Mouse (Mus musculus): ENCODE measurements around the gene Nagk. TPM values are rescaled to one million over a fixed set of nuclear protein-coding genes. Genes with fewer than 3 reads are reported as not detected.
A peak's percentile ranks its signal among the peaks of the same experiment; 100 is the strongest.
"Not testable (repeated sequence)": the region's sequence is repeated elsewhere in the genome, so short reads cannot be mapped to it uniquely, and the experiment has no call there.

Gene Nagk
- polyA plus RNA-seq, 1 experiment from 2014 or later, result 55.4 TPM

DNA sequence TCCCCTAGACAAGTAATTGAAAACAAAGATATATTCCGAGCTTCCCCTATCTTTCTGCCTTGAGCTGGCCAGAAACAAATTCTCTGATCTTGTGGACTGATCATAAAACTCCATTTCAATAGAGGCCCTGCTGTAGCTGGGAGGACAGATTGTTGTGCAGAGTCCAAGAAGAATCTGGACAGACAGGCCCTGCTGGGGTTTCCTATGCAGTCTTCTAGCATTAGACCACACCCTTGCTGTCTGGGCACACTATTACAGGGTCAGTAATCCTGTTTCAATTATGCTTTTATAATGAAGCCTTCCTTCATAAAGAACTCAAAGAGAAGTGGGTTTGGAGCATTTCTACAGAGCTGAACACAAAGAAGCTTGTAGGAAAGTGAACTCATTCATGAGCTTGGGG lies 24.2 kb downstream of the Nagk start:
- no peak for ATAC-seq (ENCODE audit: insufficient number of reproducible peaks, insufficient read depth, low FRiP score, low TSS enrichment, low read depth)
- Histone ChIP-seq H3K4me3 (no peak overlapping the region), H3K4me1 (peaks cover 13% of the 10 kb centered on the region), H3K9ac (no peak overlapping the region), H3K36me3 (peaks cover 24% of the 10 kb centered on the region), H3K9me3 (no peaks in the 10 kb centered on the region; the same call in 1 of the 2 replicates), H3K4me2 (no peak overlapping the region), H3K27me3 (no peaks in the 10 kb centered on the region), H3K27ac (peak overlapping the region; percentile 49)
- 68% methylated on average over 1 of the region's 1 CpGs for WGBS

DNA sequence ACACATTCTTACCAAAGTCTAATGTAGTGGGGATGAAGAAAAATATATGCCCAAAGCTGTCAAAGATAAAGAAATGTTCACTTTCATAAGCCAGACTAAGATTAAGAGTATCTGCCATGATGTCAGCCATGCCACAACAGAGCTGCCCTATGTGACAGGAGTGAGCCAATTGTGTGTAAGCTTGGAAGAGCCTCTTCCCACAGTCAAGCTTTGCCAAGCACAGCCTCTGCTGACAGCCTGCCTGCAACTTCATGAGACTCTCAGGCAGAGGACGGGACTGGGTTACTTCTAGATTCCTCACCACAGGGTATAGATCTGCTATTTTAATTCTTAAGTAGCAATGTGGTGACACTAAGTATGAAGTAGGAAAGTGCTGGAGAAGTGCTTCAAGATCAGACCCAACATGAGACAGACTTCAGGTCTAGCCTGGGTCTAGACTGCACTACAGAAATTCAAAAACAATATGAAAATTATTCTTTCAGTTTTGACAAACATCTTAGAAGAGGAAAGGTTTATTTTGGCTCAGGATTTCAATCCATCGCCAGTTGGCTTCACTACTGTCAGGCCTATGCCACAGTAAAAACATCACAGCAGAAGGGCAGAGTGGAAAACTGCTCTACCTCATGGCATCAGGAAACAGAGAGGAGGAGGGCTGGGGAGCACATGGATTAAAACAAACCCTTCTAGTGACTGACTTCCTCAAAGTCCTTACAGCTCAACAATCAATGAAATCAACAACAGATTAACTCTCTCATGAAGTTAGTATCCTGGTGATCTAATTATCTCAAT lies 26.1 kb downstream of the Nagk start:
- 87% methylated on average over 2 of the region's 2 CpGs for WGBS
- H3K27ac ChIP-seq, result no peak overlapping the region
- H3K36me3 ChIP-seq, result 0 out of 2 replicates have a peak, but pooled peaks cover 10% of the 10 kb centered on the region
- H3K4me3 ChIP-seq, result no peak overlapping the region
- H3K27me3 ChIP-seq, result no peaks in the 10 kb centered on the region
- no peak overlapping the region for H3K4me2 ChIP-seq
- no peak overlapping the region for H3K9ac ChIP-seq
- ATAC-seq (ENCODE audit: insufficient number of reproducible peaks, insufficient read depth, low FRiP score, low TSS enrichment, low read depth), result no peak
- H3K4me1 ChIP-seq, result peaks cover 13% of the 10 kb centered on the region
- H3K9me3 ChIP-seq, result no peaks in the 10 kb centered on the region; the same call in 1 of the 2 replicates

DNA sequence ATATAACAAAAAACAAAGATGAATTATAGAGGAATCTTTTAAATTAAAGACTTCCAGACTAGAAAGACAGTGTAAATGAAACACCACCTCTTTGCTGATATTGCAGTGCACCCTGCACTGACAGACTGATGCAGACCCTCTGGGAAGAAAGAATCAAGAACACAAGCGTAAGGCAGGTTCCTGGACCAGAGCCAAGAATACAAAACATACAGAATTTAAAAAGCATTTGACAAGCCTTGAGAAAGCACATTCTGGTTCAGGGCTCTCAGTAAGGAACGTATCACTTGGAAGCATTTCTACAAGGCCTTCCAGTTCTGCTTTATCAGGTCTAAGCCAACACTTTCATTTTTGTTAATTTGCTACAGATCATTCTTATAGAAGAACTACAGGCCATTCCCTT lies 27.1 kb downstream of the Nagk start:
- Histone ChIP-seq H3K27ac (no peak overlapping the region), H3K36me3 (peaks cover 6% of the 10 kb centered on the region; the same call in 1 of the 2 replicates), H3K4me1 (peaks cover 13% of the 10 kb centered on the region), H3K9me3 (no peaks in the 10 kb centered on the region; the same call in 1 of the 2 replicates), H3K9ac (no peak overlapping the region), H3K4me2 (no peak overlapping the region), H3K4me3 (no peak overlapping the region), H3K27me3 (no peaks in the 10 kb centered on the region)
- WGBS, result 28% methylated on average over 2 of the region's 2 CpGs
- no peak for ATAC-seq (ENCODE audit: insufficient number of reproducible peaks, insufficient read depth, low FRiP score, low TSS enrichment, low read depth)

DNA sequence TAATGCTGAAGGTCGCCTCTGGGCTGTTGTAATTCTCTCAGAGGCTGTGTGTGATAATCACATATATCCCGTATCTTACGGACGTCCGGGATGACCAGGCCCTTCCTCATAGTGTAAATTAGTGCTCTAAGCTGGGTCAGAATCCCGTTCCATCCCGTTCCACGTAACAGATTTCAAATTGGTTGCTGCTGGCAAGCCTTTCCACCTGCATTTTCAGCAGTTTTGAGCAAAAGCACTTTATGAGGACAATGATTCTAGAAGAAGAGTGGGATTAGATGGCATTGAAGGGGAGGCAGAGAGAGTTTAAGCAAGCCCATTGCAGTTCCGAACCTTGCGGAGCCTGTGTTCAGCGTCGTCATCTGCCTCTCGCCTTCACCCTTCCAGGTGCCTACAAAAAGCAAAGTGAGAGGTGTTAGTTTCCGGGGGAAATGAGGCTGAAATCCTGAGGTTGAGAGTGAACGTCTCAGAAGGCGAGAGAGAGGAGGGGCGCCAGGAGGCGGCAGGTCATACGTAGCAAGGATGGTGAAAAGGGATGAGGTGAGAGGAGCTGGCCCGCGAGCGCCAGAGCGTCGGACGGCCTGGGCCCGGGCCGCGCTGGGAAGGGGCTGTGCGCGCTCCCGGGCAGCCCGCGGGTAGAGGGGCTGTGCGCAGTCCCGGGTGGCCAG lies 36.3 kb downstream of the Nagk start:
- peak; percentile 79 for ATAC-seq (ENCODE audit: insufficient number of reproducible peaks, insufficient read depth, low FRiP score, low TSS enrichment, low read depth)
- WGBS, result under 1% methylated on average over 27 of the region's 35 CpGs

DNA sequence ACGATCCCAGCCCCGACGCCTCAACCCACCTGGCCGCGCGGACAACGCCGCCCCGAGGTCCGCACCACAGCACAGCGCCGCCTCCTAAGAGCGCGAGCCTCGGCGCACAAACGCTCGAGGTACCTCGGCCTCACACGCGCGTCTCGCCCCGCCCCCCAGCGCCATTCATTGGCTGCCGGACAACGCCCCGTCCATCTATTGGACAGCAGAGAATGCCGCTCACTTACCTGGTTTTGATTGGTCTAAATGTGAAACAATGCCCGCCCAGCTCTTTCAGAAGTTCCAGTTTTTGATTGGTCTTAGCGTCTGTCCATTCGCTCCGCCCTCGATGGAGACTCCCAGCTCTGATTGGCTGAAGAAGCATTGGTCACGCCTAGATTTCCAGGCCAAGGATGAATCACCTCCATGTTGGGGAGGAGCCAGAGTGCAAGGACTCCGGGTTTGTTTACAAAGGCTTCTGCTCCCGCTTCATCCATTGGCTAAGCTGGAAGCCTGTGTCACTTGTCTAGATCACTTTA lies 36.9 kb downstream of the Nagk start, which contains the start of gene Paip2b:
Gene Paip2b (minus strand): TSS at position 136 of the 518 bp plus-strand sequence.
- H3K27ac ChIP-seq, result peak within 1 kb of the TSS; percentile 87
- peak within 1 kb of the TSS; percentile 79 for H3K4me2 ChIP-seq
- peak; percentile 99 for ATAC-seq (ENCODE audit: insufficient number of reproducible peaks, insufficient read depth, low FRiP score, low TSS enrichment, low read depth)
- H3K4me3 ChIP-seq, result peak within 1 kb of the TSS; percentile 74
- no peaks in the 10 kb centered on the region for H3K9me3 ChIP-seq
- 0% methylated on average over 37 of the region's 37 CpGs for WGBS
- H3K4me1 ChIP-seq, result peaks cover 10% of the 10 kb centered on the region
- no peaks in the 10 kb centered on the region for H3K27me3 ChIP-seq
- H3K9ac ChIP-seq, result peak within 1 kb of the TSS; percentile 85
- peaks cover 14% of the 10 kb centered on the region; the same call in 1 of the 2 replicates for H3K36me3 ChIP-seq

More for the DNA sequence above, 36.3 kb downstream of the Nagk start:
- Histone ChIP-seq H3K9ac (peak overlapping the region; percentile 85), H3K4me1 (peaks cover 10% of the 10 kb centered on the region), H3K9me3 (no peaks in the 10 kb centered on the region), H3K27me3 (no peaks in the 10 kb centered on the region), H3K27ac (peak overlapping the region; percentile 87), H3K4me2 (peak overlapping the region; percentile 79), H3K36me3 (peaks cover 14% of the 10 kb centered on the region; the same call in 1 of the 2 replicates), H3K4me3 (peak overlapping the region; percentile 74)

DNA sequence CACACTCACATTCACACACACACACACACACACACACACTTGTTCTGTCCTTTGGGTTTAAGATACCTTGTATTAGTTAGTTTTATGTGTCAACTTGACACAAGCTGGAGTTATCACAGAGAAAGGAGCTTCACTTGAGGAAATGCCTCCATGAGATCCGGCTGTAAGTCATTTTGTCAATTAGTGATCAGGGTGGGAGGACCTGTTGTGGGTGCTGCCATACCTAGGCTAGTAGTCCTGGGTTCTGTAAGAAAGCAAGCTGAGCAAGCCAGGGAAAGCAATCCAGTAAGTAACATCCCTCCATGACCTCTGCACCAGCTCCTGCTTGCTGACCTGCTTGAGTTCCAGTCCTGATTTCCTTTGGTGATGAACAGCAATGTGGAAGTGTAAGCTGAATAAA lies 37.6 kb downstream of the Nagk start:
- peak overlapping the region; percentile 60 for H3K27ac ChIP-seq
- not testable (repeated sequence) for H3K9me3 ChIP-seq; H3K27me3 ChIP-seq; ATAC-seq (ENCODE audit: insufficient number of reproducible peaks, insufficient read depth, low FRiP score, low TSS enrichment, low read depth); H3K36me3 ChIP-seq
- H3K4me2 ChIP-seq, result peak overlapping the region; percentile 60
- peak overlapping the region; percentile 74; the same call in 1 of the 2 replicates for H3K4me3 ChIP-seq
- WGBS, result 44% methylated on average over 1 of the region's 1 CpGs
- peak overlapping the region; percentile 51; the same call in 1 of the 2 replicates for H3K9ac ChIP-seq
- peaks cover 10% of the 10 kb centered on the region for H3K4me1 ChIP-seq

DNA sequence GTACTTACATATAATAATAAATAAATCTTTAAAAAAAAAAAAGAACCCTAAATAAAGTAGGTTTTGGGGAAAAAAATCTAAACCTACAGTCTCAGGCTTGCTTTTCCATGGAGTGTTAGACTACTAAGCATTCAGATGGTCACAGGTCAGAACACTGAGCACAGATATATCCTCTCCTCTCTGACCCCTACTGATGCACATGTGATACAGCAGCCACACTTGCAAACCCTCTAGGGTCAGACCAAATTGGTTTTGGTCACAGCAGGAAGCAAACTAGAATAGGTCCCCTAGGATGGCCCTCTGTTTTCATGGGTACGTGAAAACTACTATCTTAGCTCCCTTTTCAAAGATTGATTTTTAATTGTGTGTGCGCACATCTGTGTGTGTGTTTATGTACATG lies 42.0 kb downstream of the Nagk start:
- no peaks in the 10 kb centered on the region for H3K27me3 ChIP-seq
- H3K4me3 ChIP-seq, result no peak overlapping the region
- H3K27ac ChIP-seq, result no peak overlapping the region
- ATAC-seq (ENCODE audit: insufficient number of reproducible peaks, insufficient read depth, low FRiP score, low TSS enrichment, low read depth), result no peak
- 85% methylated on average over 2 of the region's 2 CpGs for WGBS
- H3K36me3 ChIP-seq, result no peaks in the 10 kb centered on the region
- no peaks in the 10 kb centered on the region for H3K9me3 ChIP-seq
- peaks cover 4% of the 10 kb centered on the region for H3K4me1 ChIP-seq
- H3K4me2 ChIP-seq, result no peak overlapping the region
- H3K9ac ChIP-seq, result no peak overlapping the region

DNA sequence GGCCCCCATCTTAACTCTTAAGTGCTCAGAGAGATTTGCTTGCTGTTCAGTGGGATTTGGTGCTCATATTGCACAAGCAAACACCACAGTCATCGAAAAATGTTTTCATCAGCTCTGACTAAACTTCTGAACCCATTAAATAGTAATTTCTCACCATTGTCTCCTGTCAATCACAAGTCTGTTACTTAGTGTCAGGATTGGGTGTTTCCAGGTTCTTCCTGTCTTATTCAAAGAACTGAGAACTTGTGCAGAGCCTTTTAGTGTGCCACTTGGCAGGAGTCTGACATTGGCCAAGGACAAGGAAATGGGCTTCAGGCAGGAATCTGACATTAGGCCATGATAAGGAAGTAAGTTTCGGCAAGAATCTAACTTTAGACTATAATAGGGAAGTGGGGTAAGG lies 43.3 kb downstream of the Nagk start:
- Histone ChIP-seq H3K27ac (no peak overlapping the region), H3K9ac (no peak overlapping the region), H3K27me3 (no peaks in the 10 kb centered on the region), H3K4me2 (no peak overlapping the region), H3K9me3 (no peaks in the 10 kb centered on the region), H3K4me3 (no peak overlapping the region), H3K36me3 (no peaks in the 10 kb centered on the region), H3K4me1 (no peaks in the 10 kb centered on the region)
- ATAC-seq (ENCODE audit: insufficient number of reproducible peaks, insufficient read depth, low FRiP score, low TSS enrichment, low read depth), result no peak
- WGBS, result 82% methylated on average over 2 of the region's 2 CpGs

DNA sequence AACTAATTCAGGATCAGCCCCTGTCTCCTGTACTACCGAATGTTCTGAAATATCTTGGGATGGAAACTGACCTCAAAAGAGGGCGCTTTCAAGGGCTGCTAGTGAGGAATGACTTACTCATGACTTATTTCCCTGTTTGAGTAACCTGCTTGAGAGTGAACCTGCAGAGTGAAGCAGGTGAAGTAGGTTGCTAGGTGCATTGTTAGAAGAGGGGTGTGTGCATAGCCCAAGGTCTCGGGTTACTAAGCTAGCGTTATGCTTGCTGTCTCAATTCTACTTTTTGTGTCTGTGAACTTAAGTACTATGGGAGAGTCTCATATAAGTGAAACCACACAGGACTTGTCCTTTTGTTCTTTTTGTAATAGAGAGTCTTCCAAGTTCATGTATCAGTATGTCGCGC lies 45.3 kb downstream of the Nagk start:
- Histone ChIP-seq H3K27me3 (no peaks in the 10 kb centered on the region), H3K4me2 (no peak overlapping the region), H3K9me3 (no peaks in the 10 kb centered on the region), H3K36me3 (no peaks in the 10 kb centered on the region), H3K27ac (no peak overlapping the region), H3K4me3 (no peak overlapping the region), H3K9ac (no peak overlapping the region), H3K4me1 (no peaks in the 10 kb centered on the region)
- no peak for ATAC-seq (ENCODE audit: insufficient number of reproducible peaks, insufficient read depth, low FRiP score, low TSS enrichment, low read depth)
- 78% methylated on average over 6 of the region's 6 CpGs for WGBS

DNA sequence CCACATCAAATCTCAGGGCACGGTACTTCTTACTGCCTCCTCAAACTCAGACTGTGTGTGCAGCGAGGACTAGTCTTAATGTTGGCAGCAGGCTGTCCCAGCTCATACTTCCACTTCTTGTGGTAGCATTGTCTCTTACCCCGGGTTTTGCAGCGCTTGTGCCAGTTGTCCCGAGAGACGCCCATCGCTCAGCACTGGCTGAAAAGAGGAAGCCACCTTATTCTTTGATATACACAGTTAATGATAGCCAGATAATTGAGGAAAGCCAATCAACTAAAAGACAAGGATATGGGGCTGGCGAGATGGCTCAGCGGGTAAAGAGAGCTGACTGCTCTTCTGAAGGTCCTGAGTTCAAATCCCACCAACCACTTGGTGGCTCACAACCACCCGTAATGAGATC lies 50.1 kb downstream of the Nagk start:
- Histone ChIP-seq H3K9me3 (no peaks in the 10 kb centered on the region), H3K4me1 (no peaks in the 10 kb centered on the region), H3K9ac (no peak overlapping the region), H3K4me3 (no peak overlapping the region), H3K36me3 (no peaks in the 10 kb centered on the region), H3K4me2 (no peak overlapping the region), H3K27ac (no peak overlapping the region), H3K27me3 (no peaks in the 10 kb centered on the region)
- ATAC-seq (ENCODE audit: insufficient number of reproducible peaks, insufficient read depth, low FRiP score, low TSS enrichment, low read depth), result no peak
- WGBS, result 90% methylated on average over 10 of the region's 10 CpGs

DNA sequence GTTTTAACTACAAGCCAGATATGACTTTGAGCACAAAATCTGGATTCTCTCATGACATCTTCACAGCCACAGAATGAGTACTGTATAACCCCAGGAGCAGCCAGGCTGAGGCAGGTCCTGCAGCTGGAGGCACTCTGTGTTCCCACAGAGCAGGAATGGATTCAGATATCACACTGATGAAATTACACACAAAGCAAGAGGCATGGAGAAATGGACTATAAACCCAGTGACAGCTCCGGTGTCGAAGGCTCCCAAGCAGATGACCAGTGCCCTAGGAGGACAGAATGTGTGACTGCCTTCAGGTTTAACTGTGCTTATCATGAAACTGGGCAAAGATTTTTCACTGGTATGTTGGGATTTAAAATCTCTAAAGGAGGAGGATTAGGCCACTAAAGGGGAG lies 51.4 kb downstream of the Nagk start:
- no peak overlapping the region for H3K4me3 ChIP-seq

More for the DNA sequence above, 51.4 kb downstream of the Nagk start:
- Histone ChIP-seq H3K9ac (no peak overlapping the region), H3K36me3 (no peaks in the 10 kb centered on the region), H3K4me1 (no peaks in the 10 kb centered on the region), H3K9me3 (no peaks in the 10 kb centered on the region), H3K27ac (no peak overlapping the region), H3K4me2 (no peak overlapping the region), H3K27me3 (no peaks in the 10 kb centered on the region)
- ATAC-seq (ENCODE audit: insufficient number of reproducible peaks, insufficient read depth, low FRiP score, low TSS enrichment, low read depth), result no peak
- 86% methylated on average over 2 of the region's 2 CpGs for WGBS

Data from embryonic facial prominence, embryonic 13.5 days (tissue).